Mouse (Mus musculus) cerebellum, postnatal 14 days (tissue): ENCODE measurements around the gene Baiap2.

ENCODE experiments used
- DNase-seq, 2 experiments: peaks; one replicate each; pipeline ENCODE4 v3.0.0; 2021; ENCODE audit warnings: mixed read lengths in 2 of 2

The Baiap2 gene

DNA sequence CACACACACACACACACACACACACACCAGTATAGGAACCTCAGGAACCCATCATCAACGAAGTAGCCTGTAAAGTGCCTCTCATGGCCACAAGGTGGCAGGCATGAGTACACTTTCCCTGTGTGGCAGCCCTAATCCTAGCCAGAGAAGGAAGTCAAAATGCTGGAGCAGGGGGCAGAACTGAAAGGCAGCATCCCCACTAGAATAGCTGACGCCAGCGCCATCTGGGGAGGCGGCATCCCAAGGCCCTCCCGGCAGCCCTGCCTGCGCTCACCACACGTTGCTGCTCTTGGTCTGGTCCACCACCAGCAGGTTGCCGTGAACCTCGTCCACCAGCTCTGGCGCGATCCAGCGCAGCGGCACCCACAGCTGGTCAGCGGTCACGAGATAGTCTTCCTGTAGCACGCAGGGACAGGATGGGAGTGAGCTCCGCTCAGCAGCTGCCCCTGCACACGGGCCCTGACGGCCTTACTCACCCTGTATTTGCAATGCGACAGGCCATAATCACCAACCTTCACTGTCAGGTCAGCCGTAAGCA lies 70.7 kb downstream of the Baiap2 start:
- DNase-seq, result peak; percentile 92 to 93

- no peak for DNase-seq
These were observed 72.2 kb downstream of the Baiap2 start for GRCm38 (mm10) chr11:120014758-120015157.

DNA sequence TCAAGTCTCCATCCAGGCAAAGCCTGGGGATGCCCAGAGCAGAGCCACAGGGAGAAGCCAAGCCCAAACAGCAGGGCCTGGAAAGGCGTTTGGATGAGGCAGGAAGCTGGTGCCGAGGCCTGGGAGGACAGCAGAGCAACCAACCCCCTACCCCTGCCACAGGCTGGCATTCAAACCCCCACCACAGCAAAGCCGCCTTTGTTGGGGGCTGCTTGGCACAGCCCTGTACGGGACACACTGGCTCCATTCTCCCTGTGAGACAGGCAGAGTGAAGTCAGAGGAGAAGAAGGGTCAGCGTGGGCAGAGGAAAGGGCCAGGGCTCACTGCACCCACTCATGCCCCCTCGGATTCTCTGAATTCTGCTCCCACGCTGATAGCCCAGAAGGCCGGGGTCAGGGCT lies 74.4 kb downstream of the Baiap2 start:
- no peak for DNase-seq

DNA sequence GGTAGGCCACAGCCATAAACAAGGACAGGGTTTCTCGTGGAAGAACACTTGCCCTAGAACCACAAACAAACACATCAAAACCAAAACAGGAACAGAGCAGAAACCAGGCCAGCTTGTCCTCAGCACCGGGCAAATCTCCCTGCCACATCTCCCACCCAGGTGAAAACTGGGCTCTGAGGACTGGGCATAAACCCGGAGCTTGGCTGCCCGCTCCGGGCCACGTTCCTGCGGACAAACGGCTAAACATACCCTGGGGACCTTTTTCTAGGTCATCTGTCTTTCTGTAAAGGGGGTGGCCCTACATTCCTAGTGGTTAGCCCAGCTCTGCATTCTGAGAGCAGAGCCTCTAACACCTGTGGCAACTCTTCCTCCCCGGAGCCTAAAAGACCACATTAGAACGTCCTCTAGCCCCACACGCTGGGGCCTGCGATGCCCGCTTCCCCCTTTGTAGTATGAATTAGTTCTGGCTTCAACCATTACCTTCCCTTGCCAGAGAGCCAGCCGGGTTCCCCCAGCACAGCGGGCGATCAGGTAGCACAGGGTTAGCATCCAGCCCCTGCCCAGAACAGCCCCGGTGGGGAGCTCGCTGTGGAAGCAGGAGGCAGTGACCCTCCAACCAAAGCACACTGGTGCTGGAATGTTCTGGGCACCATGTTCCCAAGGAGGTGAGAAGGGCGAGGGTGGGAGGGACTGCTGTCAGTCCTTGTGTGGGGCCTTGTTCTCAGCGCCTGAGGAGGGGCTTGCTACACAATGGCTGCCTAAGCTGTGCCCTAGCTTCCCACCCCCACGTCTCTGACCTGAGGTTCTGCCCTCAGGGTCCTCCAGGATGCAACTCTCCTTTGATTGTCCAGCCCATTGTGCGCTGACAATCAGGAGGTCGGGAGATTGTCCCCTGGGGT lies 77.2 kb downstream of the Baiap2 start:
- DNase-seq, result no peak

DNA sequence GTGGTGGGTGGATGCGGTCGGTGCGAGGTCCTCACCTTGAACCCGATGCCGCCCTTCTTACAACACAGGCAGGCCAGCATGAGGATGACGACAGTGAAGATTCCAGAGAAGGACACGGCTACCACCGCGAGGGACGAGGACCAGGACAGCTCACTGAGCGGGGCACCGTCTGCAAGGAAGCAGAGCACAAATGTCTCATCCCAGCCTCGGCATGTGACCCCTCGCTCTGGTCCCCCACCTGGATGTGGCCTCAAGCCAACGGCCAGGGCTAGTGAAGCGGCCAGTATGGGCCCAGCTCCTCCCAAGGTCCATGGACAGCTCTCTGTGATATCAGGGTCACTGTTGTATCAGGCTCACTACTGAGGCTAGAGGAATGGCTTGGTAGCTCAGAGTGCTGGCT lies 78.8 kb downstream of the Baiap2 start:
- peak in 1 of 2 experiments; percentile 65 for DNase-seq

DNA sequence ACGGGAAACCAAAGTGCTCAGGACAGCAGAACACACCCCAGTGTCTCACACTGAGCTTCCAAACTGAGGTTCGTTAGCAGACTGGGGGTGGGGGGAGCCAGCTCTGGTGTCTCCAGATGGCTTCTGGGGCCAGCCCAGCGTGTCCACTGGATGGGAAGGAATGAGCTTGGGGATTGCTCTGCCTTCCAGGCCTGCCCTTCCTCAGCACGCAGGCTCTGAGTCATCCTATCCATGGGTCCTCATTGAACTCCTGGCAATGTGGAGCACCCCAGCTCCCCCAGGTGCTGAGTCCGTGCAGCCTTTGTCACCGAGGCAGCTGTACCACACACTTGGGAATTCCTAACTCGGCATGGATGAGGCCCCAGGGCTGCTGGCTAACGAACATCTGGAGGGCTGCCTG lies 79.7 kb downstream of the Baiap2 start:
- DNase-seq, result peak; percentile 64 to 66

DNA sequence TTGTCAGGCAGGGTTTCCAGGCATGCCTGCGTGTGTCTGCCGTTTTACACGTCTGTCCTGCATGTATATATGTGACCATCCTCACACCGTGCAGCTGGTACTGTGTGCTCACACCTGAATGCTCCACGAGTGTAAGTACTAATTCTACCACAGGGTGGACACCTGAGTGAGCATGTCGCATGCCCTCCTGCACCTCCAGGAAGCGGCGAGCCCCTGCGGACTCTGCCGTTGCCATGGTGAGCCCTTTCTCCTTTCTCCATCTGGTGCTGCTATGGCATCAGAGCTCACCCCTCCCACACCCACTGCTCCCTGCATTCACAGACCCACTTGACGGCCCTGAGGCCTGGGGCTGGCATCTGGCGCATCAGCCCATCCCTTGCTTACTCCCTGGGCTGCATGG lies 80.3 kb downstream of the Baiap2 start:
- peak; percentile 79 to 81 for DNase-seq

GRCm38 (mm10) chr11:120026941-120027340 lies 84.4 kb downstream of the Baiap2 start:
- peak in 1 of 2 experiments; percentile 60 for DNase-seq

GRCm38 (mm10) chr11:120028319-120029092 lies 85.9 kb downstream of the Baiap2 start:
- no peak for DNase-seq

DNA sequence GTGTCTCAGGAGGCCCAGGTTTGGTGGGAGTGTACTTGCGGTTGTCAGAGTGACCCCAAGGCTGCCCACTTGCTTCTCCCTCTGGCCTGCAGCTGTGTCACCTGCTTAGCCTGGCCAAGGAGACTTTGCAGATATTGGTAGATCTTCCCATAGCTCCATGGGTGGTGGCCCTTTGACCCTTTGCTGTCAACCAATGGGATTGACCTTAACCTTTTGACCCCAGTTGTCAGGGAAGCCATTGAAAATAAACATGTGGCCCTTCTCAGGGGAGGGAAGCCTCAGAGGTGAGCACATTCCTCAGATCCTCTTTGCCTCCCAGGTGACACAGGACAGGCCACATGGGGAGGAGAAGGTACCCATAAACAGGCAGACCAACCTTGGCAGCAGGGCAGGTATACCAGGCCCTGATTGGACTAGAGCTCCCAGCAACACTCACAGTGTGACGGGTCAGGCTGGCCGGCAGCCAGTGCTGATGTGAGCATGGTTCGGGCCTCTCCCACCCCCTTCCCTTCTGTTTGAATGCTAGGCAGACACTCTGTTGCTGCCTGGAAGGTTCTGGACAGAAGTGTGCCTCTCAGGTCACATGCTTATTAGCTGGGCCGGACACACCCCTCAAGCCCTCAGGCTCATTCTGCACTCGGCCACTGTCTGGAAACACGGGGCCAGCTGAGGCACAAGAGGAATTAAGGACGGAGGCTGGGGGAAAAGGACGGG lies 87.0 kb downstream of the Baiap2 start:
- peak; percentile 61 to 76 for DNase-seq

DNA sequence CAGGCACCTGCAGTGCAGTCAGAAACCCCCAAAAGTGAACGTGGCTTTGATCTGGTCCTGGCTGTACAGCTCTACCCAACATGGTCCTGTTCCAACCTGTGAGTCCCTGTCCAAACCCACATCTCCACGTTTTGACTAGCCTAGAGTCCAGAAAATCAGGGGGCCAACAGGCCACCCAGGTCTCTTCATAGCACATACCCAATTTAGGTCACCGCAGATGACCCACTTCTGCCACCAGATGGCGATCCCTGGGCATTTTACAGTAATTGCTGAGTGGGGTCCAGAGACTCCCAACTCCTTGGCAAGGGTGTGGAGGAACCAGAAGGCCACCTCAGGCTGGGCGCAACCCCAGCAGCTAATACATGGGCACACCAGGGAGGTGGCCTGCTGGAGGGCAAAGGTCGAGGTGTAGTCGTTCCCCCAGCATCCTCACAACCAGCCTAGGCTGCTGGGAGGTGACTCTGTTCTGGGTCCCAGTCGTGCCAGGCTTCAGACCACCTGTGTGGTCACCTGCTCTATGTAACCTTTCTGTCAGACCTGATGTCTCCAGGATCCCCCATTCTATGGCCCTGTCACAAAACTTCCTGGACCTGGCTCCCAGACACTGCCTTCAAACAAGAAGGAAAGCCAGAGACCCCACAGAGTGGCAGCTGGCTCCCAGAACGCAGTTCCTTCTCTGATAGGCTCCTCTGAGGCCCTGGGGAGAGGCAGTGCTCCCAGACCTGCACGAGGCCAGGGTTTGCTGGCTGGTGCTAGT lies 87.8 kb downstream of the Baiap2 start:
- peak; percentile 85 to 87 for DNase-seq

DNA sequence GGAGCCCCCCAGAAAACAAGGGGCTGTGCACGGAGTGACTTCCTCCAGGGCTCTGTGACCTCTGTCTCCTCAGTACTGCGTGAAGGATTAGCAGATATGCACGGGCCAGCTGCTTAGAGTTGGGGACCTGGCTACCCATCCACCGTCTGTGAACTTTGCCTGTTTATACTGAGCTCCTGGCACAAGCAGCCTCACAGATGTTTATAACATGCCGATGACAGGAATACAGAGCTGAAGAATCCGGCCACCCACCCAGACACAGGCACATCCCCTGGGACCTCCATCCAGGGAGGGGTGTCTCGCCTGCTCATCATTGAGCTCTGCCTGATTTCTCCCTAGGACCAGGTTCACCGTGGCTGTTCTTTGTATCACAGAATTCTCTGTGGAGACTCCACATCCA lies 89.5 kb downstream of the Baiap2 start:
- DNase-seq, result no peak

DNA sequence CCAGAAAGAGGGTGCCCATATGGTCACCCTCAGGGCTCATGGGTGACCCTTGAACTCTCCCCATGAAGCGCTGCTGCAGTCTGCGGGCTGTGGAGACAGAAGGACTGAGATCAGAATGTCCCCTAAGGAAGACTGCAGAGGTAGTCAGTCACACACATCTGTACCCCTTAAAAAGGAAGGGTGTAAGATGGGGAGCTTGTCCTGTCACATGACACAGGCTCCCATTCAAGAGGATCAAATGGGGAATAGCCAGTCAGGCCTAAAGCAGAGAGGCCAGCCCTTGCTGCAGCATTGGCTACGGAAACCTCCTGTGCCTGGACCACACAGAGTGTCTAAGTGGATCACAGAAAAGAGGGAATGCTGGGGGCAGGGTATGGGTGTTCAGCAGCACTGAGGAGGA lies 90.9 kb downstream of the Baiap2 start:
- DNase-seq, result no peak

- DNase-seq, result no peak
These were observed 91.7 kb downstream of the Baiap2 start for GRCm38 (mm10) chr11:120034306-120034705.

DNA sequence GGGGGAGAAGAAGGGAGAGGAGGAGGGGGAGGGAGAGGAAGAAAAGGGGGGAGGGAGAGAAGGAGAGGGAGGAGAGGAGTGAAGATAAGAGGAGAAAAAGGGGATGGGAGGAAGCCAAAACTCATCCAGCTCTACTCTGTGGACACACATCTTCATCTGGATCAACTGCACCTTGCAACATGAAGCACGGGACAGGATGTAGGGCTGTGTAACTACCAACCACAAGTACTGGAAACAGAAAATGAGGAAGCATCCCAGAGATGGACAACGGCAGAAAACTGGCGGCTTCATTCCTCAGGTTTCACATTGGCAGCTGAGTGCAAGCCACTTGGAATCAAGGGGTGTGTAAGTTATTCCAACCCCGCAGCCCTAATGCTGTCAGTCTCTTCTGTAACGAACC lies 92.2 kb downstream of the Baiap2 start:
- DNase-seq, result no peak

- no peak for DNase-seq
These were observed 97.0 kb downstream of the Baiap2 start for GRCm38 (mm10) chr11:120039581-120039980.

GRCm38 (mm10) chr11:120040440-120040839 lies 97.9 kb downstream of the Baiap2 start:
- no peak for DNase-seq

DNA sequence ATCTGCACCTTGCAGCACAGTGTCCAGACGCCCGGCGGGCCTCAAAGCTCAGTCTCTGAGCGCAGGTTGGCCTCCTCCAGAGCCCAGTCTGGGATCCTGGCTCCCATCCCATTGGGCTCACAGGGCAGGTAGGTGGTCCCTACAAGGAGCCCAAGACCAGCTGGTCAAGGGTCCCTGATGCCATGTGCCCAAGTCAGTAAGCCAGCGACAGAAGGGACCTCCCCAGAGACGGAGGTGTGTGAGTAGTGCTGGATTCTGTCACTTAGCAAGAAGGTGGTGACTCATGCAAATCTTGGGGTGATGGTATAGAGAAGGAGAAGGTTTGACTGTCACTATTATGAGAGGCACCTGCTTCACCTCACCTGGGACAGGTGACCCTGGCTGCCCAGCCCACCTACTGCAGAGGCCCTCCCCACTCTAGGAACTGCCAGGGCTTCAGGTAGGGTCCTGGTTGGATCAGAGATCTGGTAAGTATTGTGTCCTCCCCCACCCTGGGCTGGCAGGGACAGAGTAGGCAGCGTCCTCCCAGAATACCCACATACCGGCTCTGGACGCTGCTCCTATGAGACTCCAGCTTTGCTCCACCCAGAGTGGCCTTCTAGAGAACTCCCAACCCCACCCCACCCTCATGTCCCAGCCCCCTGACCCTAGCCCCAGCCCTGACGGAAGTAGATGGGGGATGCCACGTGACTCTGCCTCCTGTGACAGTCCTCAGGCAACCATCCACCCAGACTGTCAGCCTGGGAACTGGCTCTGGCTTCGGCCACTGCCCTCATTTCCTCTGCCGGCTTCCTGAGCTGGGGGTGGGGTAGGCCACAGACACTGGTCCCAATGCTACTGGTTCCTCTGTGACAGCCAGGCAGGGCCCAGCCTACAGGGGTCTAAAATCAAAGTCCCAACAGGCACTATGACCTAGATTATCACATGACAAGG lies 98.9 kb downstream of the Baiap2 start:
- DNase-seq, result peak; percentile 79 to 82

GRCm38 (mm10) chr11:120042141-120042838 lies 99.7 kb downstream of the Baiap2 start:
- peak in 1 of 2 experiments; percentile 73 for DNase-seq

GRCm38 (mm10) chr11:120045341-120045740 lies 102.8 kb downstream of the Baiap2 start:
- DNase-seq, result no peak
